Mouse (Mus musculus) midbrain, embryonic 16.5 days (tissue): ENCODE data around the gene 2900011O08Rik. TPM values are rescaled to one million over a fixed set of nuclear protein-coding genes. Genes with fewer than 3 reads are reported as not detected.
"Not testable (repeated sequence)": the region's sequence is repeated elsewhere in the genome, so short reads cannot be mapped to it uniquely, and the experiment has no call there.

Experiments
- ATAC-seq: fragments of 200-750 bp; cut with Nextera tagmentation; 2 replicates; pipeline ENCODE4 v1.8.0; 2017; ENCODE audit warnings: moderate TSS enrichment
- H3K27ac ChIP-seq: fragments of 300-500 bp; sonication (generic); 2 replicates; pipeline ENCODE4 v1.5.1; 2014; ENCODE audit warnings: mild to moderate bottlenecking, low read length, mixed read lengths
- H3K27me3 ChIP-seq: fragments of 300-500 bp; sonication (generic); 2 replicates; pipeline ENCODE4 v1.6.1; 2014; ENCODE audit warnings: low read depth, low read length, mixed read lengths; ENCODE audit not compliant: control insufficient read depth, insufficient read depth
- H3K36me3 ChIP-seq: fragments of 300-500 bp; sonication (generic); 2 replicates; pipeline ENCODE4 v1.6.1; 2014; ENCODE audit warnings: mild to moderate bottlenecking, low read length, moderate library complexity, mixed read lengths; ENCODE audit not compliant: control insufficient read depth, insufficient read depth
- H3K4me1 ChIP-seq: fragments of 300-500 bp; sonication (generic); 2 replicates; pipeline ENCODE4 v1.6.1; 2014; ENCODE audit warnings: mild to moderate bottlenecking, low read length, mixed read lengths; ENCODE audit not compliant: control insufficient read depth, insufficient read depth
- H3K4me2 ChIP-seq: fragments of 300-500 bp; sonication (generic); 2 replicates; pipeline ENCODE4 v1.6.1; 2014; ENCODE audit warnings: mild to moderate bottlenecking, low read length, mixed read lengths
- H3K4me3 ChIP-seq: fragments of 300-500 bp; sonication (generic); 2 replicates; pipeline ENCODE4 v1.5.1; 2014; ENCODE audit warnings: low read depth, mild to moderate bottlenecking, low read length, moderate library complexity, mixed read lengths
- H3K9ac ChIP-seq: fragments of 300-500 bp; sonication (generic); 2 replicates; pipeline ENCODE4 v1.6.1; 2014; ENCODE audit warnings: low read depth, low read length, mixed read lengths
- H3K9me3 ChIP-seq: fragments of 300-500 bp; sonication (generic); replicated peaks from 2 replicates; pipeline ENCODE4 v1.6.1; 2014; ENCODE audit warnings: mild to moderate bottlenecking, low read length, mixed read lengths; ENCODE audit not compliant: control insufficient read depth, poor library complexity, severe bottlenecking
- WGBS: fragments of 180-500 bp; shearing (Covaris S2); extraction: QIAGEN DNeasy Blood & Tissue Kit; methylation state at CpG from one replicate; pipeline ENCODE4 v1.1.7; 2014; 5-methylcytosine and 5-hydroxymethylcytosine counted together
- polyA plus RNA-seq: library from polyadenylated mRNA; unstranded; fragments of >200 nt; fragmentation: Nextera tagmentation; extraction: Ambion mirVana; gene quantifications from 2 replicates; pipeline ENCODE4 v1.2.1, GENCODE M21; 2015

The 2900011O08Rik gene
- polyA plus RNA-seq, 1 experiment from 2014 or later, result 216 TPM

DNA sequence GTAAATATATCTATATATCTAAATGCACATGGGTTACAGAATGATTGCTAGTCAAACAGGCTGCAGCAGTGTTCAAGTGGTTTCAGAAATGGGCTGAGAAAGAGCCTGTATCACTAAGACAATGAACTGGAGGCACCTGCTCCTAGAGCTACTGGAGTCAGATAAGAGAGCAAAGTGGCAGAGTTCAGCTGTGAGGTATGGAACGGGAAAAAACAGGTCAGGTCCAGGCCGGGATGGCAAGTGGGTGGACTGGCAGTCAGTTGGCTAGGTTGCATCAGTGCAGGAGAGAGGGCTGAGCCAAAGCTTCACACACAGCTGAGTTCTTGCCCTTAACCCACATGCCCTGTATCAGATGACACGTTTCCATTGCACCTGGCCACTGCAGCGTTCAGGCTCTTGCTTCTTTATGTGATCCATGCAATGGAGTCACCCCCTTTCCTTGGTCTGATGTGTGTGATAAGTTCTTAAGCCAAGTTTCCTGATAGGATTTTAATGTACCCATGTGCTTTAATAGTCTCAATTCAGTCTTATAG is 59.9 kb downstream of the 2900011O08Rik start:
- WGBS, result 85% methylated on average over 4 of the region's 4 CpGs
- ATAC-seq, result no peak

DNA sequence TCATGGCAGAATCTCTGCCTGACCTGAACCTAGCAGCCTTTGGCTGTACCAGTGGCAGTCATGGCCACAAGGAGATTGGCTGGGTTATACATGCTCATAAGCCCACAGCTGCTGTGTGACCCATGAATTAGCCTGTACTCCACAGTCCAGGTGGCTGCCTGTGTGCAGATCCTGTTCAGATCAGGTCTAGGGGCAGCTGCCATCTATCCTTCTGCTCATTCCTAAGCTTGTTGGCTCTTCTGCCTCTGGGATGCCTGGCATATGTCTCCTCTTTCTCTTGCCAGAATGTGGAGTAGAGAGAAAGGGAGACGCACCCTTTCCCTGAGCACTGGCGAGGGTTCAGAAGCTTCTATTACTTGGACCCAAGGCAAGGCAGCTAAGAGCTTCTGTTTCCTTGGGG is 65.8 kb downstream of the 2900011O08Rik start:
- ATAC-seq, result no peak
- H3K9ac ChIP-seq, result no peak overlapping the region
- H3K36me3 ChIP-seq, result no peaks in the 10 kb centered on the region
- H3K4me3 ChIP-seq, result no peak overlapping the region
- H3K9me3 ChIP-seq, result no peaks in the 10 kb centered on the region
- H3K4me2 ChIP-seq, result no peak overlapping the region
- no peak overlapping the region for H3K27ac ChIP-seq
- H3K27me3 ChIP-seq, result no peaks in the 10 kb centered on the region
- 100% methylated on average over 2 of the region's 2 CpGs for WGBS
- H3K4me1 ChIP-seq, result no peaks in the 10 kb centered on the region

More for the DNA sequence above, 59.9 kb downstream of the 2900011O08Rik start:
- H3K36me3 ChIP-seq, result no peaks in the 10 kb centered on the region
- H3K9me3 ChIP-seq, result no peaks in the 10 kb centered on the region
- no peak overlapping the region for H3K4me3 ChIP-seq
- no peak overlapping the region for H3K27ac ChIP-seq
- no peak overlapping the region for H3K4me2 ChIP-seq
- no peaks in the 10 kb centered on the region for H3K27me3 ChIP-seq
- no peaks in the 10 kb centered on the region for H3K4me1 ChIP-seq
- no peak overlapping the region for H3K9ac ChIP-seq

GRCm38 (mm10) chr16:14053116-14053515 is 66.7 kb downstream of the 2900011O08Rik start:
- WGBS, result 87% methylated on average over 5 of the region's 5 CpGs
- Histone ChIP-seq H3K27ac (no peak overlapping the region), H3K4me2 (no peak overlapping the region), H3K4me1 (peaks cover under 1% of the 10 kb centered on the region; the same call in 1 of the 2 replicates), H3K4me3 (no peak overlapping the region), H3K9ac (no peak overlapping the region), H3K9me3 (no peaks in the 10 kb centered on the region), H3K36me3 (no peaks in the 10 kb centered on the region), H3K27me3 (no peaks in the 10 kb centered on the region)
- no peak for ATAC-seq

DNA sequence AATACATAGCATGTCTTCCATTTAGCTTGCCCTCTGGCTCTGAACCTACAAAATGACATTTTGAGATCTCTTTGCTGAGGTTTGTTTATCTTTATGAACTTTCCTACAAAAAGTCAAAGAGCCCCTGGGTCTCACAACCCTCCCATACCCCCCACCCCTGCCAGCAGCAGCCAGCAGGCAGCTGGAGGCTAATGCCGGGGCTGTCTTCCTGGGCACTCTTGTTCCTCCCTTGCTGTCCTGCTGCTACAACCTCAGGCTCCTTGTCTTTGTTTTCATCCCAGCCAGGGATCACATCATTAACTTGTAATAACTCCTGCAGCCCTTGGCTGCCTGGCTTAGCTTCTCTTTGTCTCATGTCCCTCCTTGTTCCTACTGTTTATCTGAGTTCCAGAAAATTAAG is 68.9 kb downstream of the 2900011O08Rik start:
- Histone ChIP-seq H3K4me3 (no peak overlapping the region), H3K4me2 (no peak overlapping the region), H3K9me3 (no peaks in the 10 kb centered on the region), H3K27me3 (no peaks in the 10 kb centered on the region), H3K4me1 (peaks cover 6% of the 10 kb centered on the region), H3K27ac (no peak overlapping the region), H3K9ac (no peak overlapping the region), H3K36me3 (no peaks in the 10 kb centered on the region)
- ATAC-seq, result 0 out of 2 replicates have a peak, but pooled peaks have one; percentile 26
- 10% methylated on average over 1 of the region's 1 CpGs for WGBS

GRCm38 (mm10) chr16:14056734-14057133 is 70.3 kb downstream of the 2900011O08Rik start:
- Histone ChIP-seq H3K4me1 (peaks cover 6% of the 10 kb centered on the region), H3K4me2 (no peak overlapping the region), H3K27me3 (no peaks in the 10 kb centered on the region), H3K9me3 (no peaks in the 10 kb centered on the region), H3K36me3 (no peaks in the 10 kb centered on the region), H3K27ac (no peak overlapping the region), H3K9ac (no peak overlapping the region), H3K4me3 (no peak overlapping the region)
- WGBS, result 84% methylated on average over 4 of the region's 4 CpGs
- ATAC-seq, result no peak

DNA sequence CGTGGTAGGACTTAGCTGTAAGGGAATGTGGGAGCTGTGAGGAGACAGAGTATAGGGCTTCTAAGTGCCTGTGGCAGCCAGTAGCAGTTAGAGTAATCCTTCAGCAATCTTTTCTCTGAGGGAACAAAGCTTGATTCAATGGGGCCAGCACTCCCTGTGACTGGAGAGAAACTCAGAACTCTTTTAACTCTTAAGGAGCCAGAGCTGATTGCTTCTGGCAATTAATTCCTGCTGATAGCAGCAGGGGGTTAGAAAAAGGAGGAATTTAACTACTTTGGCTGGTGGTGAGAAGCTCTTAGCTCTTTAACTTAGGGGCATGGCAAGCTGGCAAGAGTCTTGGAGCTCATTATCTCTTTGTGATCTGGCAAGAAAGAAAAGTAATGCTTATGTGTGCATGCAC is 72.1 kb downstream of the 2900011O08Rik start:
- Histone ChIP-seq H3K9me3 (no peaks in the 10 kb centered on the region), H3K4me2 (no peak overlapping the region), H3K9ac (no peak overlapping the region), H3K36me3 (no peaks in the 10 kb centered on the region), H3K27me3 (no peaks in the 10 kb centered on the region), H3K27ac (no peak overlapping the region), H3K4me1 (peaks cover 6% of the 10 kb centered on the region), H3K4me3 (no peak overlapping the region)
- WGBS, result 3% methylated on average over 1 of the region's 1 CpGs
- 0 out of 2 replicates have a peak, but pooled peaks have one; percentile 16 for ATAC-seq

GRCm38 (mm10) chr16:14059118-14059854 is 72.9 kb downstream of the 2900011O08Rik start:
- whole genome bisulfite sequencing, result 48% methylated on average over 1 of the region's 1 CpGs
- Histone ChIP-seq H3K4me3 (no peak overlapping the region), H3K9ac (no peak overlapping the region), H3K4me1 (peaks cover 6% of the 10 kb centered on the region), H3K4me2 (no peak overlapping the region), H3K9me3 (no peaks in the 10 kb centered on the region), H3K27me3 (no peaks in the 10 kb centered on the region), H3K36me3 (no peaks in the 10 kb centered on the region), H3K27ac (no peak overlapping the region)
- no peak for ATAC-seq

GRCm38 (mm10) chr16:14059869-14060268 is 73.5 kb downstream of the 2900011O08Rik start:
- Histone ChIP-seq H3K27me3 (no peaks in the 10 kb centered on the region), H3K9ac (no peak overlapping the region), H3K4me1 (peaks cover 6% of the 10 kb centered on the region), H3K4me3 (no peak overlapping the region), H3K27ac (no peak overlapping the region), H3K4me2 (no peak overlapping the region), H3K36me3 (no peaks in the 10 kb centered on the region), H3K9me3 (no peaks in the 10 kb centered on the region)
- ATAC-seq, result no peak
- WGBS, result 82% methylated on average over 5 of the region's 5 CpGs

- H3K27me3 ChIP-seq, H3K9ac ChIP-seq, H3K4me3 ChIP-seq, H3K27ac ChIP-seq, H3K36me3 ChIP-seq, ATAC-seq, H3K4me1 ChIP-seq, H3K9me3 ChIP-seq, H3K4me2 ChIP-seq: not testable (repeated sequence)
- 82% methylated on average over 4 of the region's 4 CpGs for WGBS
Observed at GRCm38 (mm10) chr16:14066571-14066970, 80.2 kb downstream of the 2900011O08Rik start.
